Mouse (Mus musculus) heart, embryonic 14.5 days (tissue): ENCODE measurements around the gene Heg1. TPM values are rescaled to one million over a fixed set of nuclear protein-coding genes. Genes with fewer than 3 reads are reported as not detected.

Experiments
- ATAC-seq: fragments of 200-750 bp; cut with Nextera tagmentation; 2 replicates; pipeline ENCODE4 v1.8.0; 2017; ENCODE audit warnings: low read depth, moderate TSS enrichment; ENCODE audit not compliant: insufficient number of reproducible peaks, insufficient read depth, low FRiP score
- H3K27ac ChIP-seq, 2 experiments: fragments of 200-500 bp in 1 of 2; fragments of 300-500 bp in 1 of 2; sonication (generic) in 1 of 2; replicated peaks in 1 of 2; 2 replicates each; pipeline ENCODE4 v1.5.1; 2012 to 2014; ENCODE audit warnings: low read depth in 2 of 2, low read length in 2 of 2, control low read depth in 1 of 2, mild to moderate bottlenecking in 1 of 2, mixed read lengths in 1 of 2; ENCODE audit not compliant: control insufficient read depth in 1 of 2, insufficient read depth in 1 of 2
- H3K27me3 ChIP-seq: fragments of 300-500 bp; sonication (generic); 2 replicates; pipeline ENCODE4 v1.6.1; 2014; ENCODE audit warnings: mild to moderate bottlenecking, low read length, control low read depth; ENCODE audit not compliant: control insufficient read depth, insufficient read depth
- H3K36me3 ChIP-seq: fragments of 300-500 bp; sonication (generic); 2 replicates; pipeline ENCODE4 v1.6.1; 2014; ENCODE audit warnings: mild to moderate bottlenecking, control low read depth, low read length, mixed read lengths; ENCODE audit not compliant: control insufficient read depth, insufficient read depth
- H3K4me1 ChIP-seq, 2 experiments: fragments of 200-500 bp in 1 of 2; fragments of 300-500 bp in 1 of 2; sonication (generic) in 1 of 2; 2 replicates each; pipeline ENCODE4 v1.6.1; 2012 to 2014; ENCODE audit warnings: low read length in 2 of 2, control low read depth in 1 of 2, mixed read lengths in 1 of 2; ENCODE audit not compliant: control insufficient read depth in 2 of 2, insufficient read depth in 2 of 2
- H3K4me2 ChIP-seq: fragments of 300-500 bp; sonication (generic); 2 replicates; pipeline ENCODE4 v1.6.1; 2014; ENCODE audit warnings: mild to moderate bottlenecking, low read length
- H3K4me3 ChIP-seq, 2 experiments: fragments of 200-500 bp in 1 of 2; fragments of 300-500 bp in 1 of 2; sonication (generic) in 1 of 2; 2 replicates each; pipeline ENCODE4 v1.5.1; 2012 to 2014; ENCODE audit warnings: low read length in 2 of 2, mild to moderate bottlenecking in 2 of 2, control low read depth in 1 of 2, low read depth in 1 of 2, moderate library complexity in 1 of 2; ENCODE audit not compliant: control insufficient read depth in 1 of 2, insufficient read depth in 1 of 2
- H3K9ac ChIP-seq: fragments of 300-500 bp; sonication (generic); 2 replicates; pipeline ENCODE4 v1.6.1; 2014; ENCODE audit warnings: mild to moderate bottlenecking, low read length
- H3K9me3 ChIP-seq: fragments of 300-500 bp; sonication (generic); 2 replicates; pipeline ENCODE4 v1.6.1; 2016; ENCODE audit warnings: low read length, control low read depth; ENCODE audit not compliant: control insufficient read depth
- WGBS: fragments of 180-500 bp; shearing (Covaris S2); extraction: QIAGEN DNeasy Blood & Tissue Kit; methylation state at CpG from one replicate; pipeline ENCODE4 v1.1.7; 2014; 5-methylcytosine and 5-hydroxymethylcytosine counted together
- polyA plus RNA-seq: library from polyadenylated mRNA; unstranded; fragments of >200 nt; fragmentation: Nextera tagmentation; extraction: Ambion mirVana; gene quantifications from 2 replicates; pipeline ENCODE4 v1.2.1, GENCODE M21; 2014

Gene Heg1
- polyA plus RNA-seq, 1 experiment from 2014 or later, result 40.5 TPM

- no peak overlapping the region for H3K9ac ChIP-seq
- no peaks in the 10 kb centered on the region for H3K9me3 ChIP-seq
- no peaks in the 10 kb centered on the region for H3K36me3 ChIP-seq
- H3K27ac ChIP-seq, result no peak overlapping the region
- no peak overlapping the region for H3K4me2 ChIP-seq
- no peak for ATAC-seq
- peaks cover 8 to 11% of the 10 kb centered on the region in 2 experiments; a peak in 1 of 4 replicates for H3K4me1 ChIP-seq
- no peak overlapping the region for H3K4me3 ChIP-seq
- 72% methylated on average over 1 of the region's 1 CpGs for WGBS
- no peaks in the 10 kb centered on the region for H3K27me3 ChIP-seq
These were observed 100.4 kb downstream of the Heg1 start for GRCm38 (mm10) chr16:33784547-33784946.

- Histone ChIP-seq H3K4me1 (peaks cover 8 to 11% of the 10 kb centered on the region in 2 experiments; a peak in 1 of 4 replicates), H3K9me3 (no peaks in the 10 kb centered on the region), H3K27ac (no peak overlapping the region), H3K9ac (no peak overlapping the region), H3K27me3 (no peaks in the 10 kb centered on the region), H3K4me2 (no peak overlapping the region), H3K36me3 (no peaks in the 10 kb centered on the region), H3K4me3 (no peak overlapping the region)
- WGBS, result 61% methylated on average over 8 of the region's 8 CpGs
- ATAC-seq, result no peak
These were observed 101.0 kb downstream of the Heg1 start for GRCm38 (mm10) chr16:33785092-33785704.

- Histone ChIP-seq H3K36me3 (no peaks in the 10 kb centered on the region), H3K9me3 (no peaks in the 10 kb centered on the region), H3K9ac (no peak overlapping the region), H3K4me1 (peaks cover 8 to 11% of the 10 kb centered on the region in 2 experiments; a peak in 1 of 4 replicates), H3K27ac (no peak overlapping the region), H3K4me2 (no peak overlapping the region), H3K4me3 (no peak overlapping the region), H3K27me3 (no peaks in the 10 kb centered on the region)
- 57% methylated on average over 7 of the region's 7 CpGs for WGBS
- ATAC-seq, result no peak
These were observed 102.7 kb downstream of the Heg1 start for GRCm38 (mm10) chr16:33786657-33787390.

GRCm38 (mm10) chr16:33793846-33794791 is 109.9 kb downstream of the Heg1 start, which contains the start of gene Muc13:
TSS of gene Muc13 (plus strand) at chr16:33794037.
- WGBS, result 80% methylated on average over 10 of the region's 10 CpGs
- Histone ChIP-seq H3K9me3 (no peaks in the 10 kb centered on the region), H3K4me3 (no peak within 1 kb of the TSS), H3K36me3 (no peaks in the 10 kb centered on the region), H3K4me2 (no peak within 1 kb of the TSS), H3K4me1 (no peaks in the 10 kb centered on the region), H3K9ac (no peak within 1 kb of the TSS), H3K27ac (no peak within 1 kb of the TSS), H3K27me3 (no peaks in the 10 kb centered on the region)
- ATAC-seq, result no peak

GRCm38 (mm10) chr16:33795106-33795505 is 110.9 kb downstream of the Heg1 start:
- 62% methylated on average over 4 of the region's 4 CpGs for WGBS

GRCm38 (mm10) chr16:33795887-33796286 is 111.7 kb downstream of the Heg1 start:
- no peaks in the 10 kb centered on the region for H3K27me3 ChIP-seq
- H3K4me2 ChIP-seq, result no peak overlapping the region
- 82% methylated on average over 6 of the region's 6 CpGs for WGBS
- H3K9me3 ChIP-seq, result no peaks in the 10 kb centered on the region
- no peak overlapping the region for H3K4me3 ChIP-seq
- no peaks in the 10 kb centered on the region for H3K4me1 ChIP-seq
- no peak overlapping the region for H3K27ac ChIP-seq
- H3K9ac ChIP-seq, result no peak overlapping the region
- ATAC-seq, result no peak
- no peaks in the 10 kb centered on the region for H3K36me3 ChIP-seq

More at GRCm38 (mm10) chr16:33795106-33795505, 110.9 kb downstream of the Heg1 start:
- Histone ChIP-seq H3K9ac (no peak overlapping the region), H3K9me3 (no peaks in the 10 kb centered on the region), H3K27ac (no peak overlapping the region), H3K4me3 (no peak overlapping the region), H3K4me2 (no peak overlapping the region), H3K4me1 (no peaks in the 10 kb centered on the region), H3K36me3 (no peaks in the 10 kb centered on the region), H3K27me3 (no peaks in the 10 kb centered on the region)
- ATAC-seq, result no peak

- no peak overlapping the region for H3K4me2 ChIP-seq
- H3K36me3 ChIP-seq, result no peaks in the 10 kb centered on the region
- no peak overlapping the region for H3K27ac ChIP-seq
- H3K4me3 ChIP-seq, result no peak overlapping the region
- H3K9ac ChIP-seq, result no peak overlapping the region
- H3K9me3 ChIP-seq, result no peaks in the 10 kb centered on the region
- H3K4me1 ChIP-seq, result no peaks in the 10 kb centered on the region
- no peaks in the 10 kb centered on the region for H3K27me3 ChIP-seq
- ATAC-seq, result no peak
- 68% methylated on average over 3 of the region's 3 CpGs for WGBS
These were observed 112.6 kb downstream of the Heg1 start for GRCm38 (mm10) chr16:33796756-33797155.
